Mouse (Mus musculus) cerebellum, adult 2 months (tissue): ENCODE results near the gene Retreg1.

Experiments used
- CTCF ChIP-seq: fragments of 200-500 bp; IDR thresholded peaks from 2 replicates; pipeline ENCODE4 v1.5.1; 2011; ENCODE audit warnings: low read depth, mild to moderate bottlenecking, control low read depth, low read length, moderate library complexity, borderline replicate concordance; ENCODE audit not compliant: insufficient read depth
- POLR2A ChIP-seq: fragments of 200-500 bp; IDR thresholded peaks from 2 replicates; pipeline ENCODE4 v1.6.1; 2011; ENCODE audit warnings: low read length, control low read depth, borderline replicate concordance; ENCODE audit not compliant: insufficient read depth

GRCm38 (mm10) chr15:25942415-25942814 is 99.4 kb downstream of the Retreg1 start:
- TF ChIP-seq POLR2A (no peak), CTCF (no peak)
